Mouse (Mus musculus): ENCODE data around the gene Ccdc39. TPM values are rescaled to one million over a fixed set of nuclear protein-coding genes. Genes with fewer than 3 reads are reported as not detected.
A peak's percentile ranks its signal among the peaks of the same experiment; 100 is the strongest.

The Ccdc39 gene
- total RNA-seq, 2 experiments from 2014 or later = 0.37 to 0.53 TPM

DNA sequence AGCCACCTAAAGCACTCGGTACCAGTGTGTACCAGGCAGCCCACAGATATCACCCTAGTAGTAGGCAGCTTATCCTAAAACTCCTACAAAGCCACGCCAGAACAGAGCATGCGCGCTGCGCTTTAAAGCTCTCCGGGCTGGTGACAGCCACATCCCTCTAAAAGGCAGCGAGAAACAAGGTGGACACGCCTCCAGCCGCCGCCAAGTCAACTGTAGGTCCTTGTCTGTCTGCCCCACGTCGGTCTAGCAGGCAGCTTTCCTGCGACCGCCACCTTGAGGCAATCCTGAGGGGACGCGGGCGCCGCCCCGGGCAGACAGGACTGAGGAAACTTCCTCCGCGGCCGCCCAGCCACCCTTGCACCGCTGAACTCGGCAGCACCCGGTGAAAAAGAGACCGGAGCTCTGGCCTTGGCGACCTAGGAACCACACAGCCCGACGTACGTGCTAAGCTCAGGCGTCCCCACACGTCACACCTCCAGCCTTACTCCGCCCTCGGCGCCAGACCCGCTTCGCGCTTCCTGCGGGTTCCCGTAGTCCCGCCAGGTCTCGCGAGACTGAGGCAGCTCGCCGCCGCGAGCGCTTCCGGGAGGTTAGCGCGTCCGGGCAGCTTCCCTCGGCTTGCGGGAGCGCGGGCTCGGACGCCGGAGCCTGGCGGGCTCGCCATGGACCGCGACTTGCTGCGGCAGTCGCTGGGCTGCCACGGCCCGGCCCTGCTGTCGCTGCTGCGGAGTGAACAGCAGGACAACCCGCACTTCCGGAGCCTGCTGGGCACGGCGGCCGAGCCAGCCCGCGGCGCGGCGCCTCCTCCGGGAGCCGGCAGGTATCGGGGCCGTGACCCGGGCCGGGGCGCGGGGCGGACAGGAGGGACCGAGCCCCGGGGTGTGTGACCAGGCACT lies 44.2 kb downstream of the Ccdc39 start, which contains the start of gene Ttc14:
Ttc14 (plus strand) TSS at position 216 of the 896 bp plus-strand sequence.
- intact Hi-C loops (cut with DNase I) = no loop called here

DNA sequence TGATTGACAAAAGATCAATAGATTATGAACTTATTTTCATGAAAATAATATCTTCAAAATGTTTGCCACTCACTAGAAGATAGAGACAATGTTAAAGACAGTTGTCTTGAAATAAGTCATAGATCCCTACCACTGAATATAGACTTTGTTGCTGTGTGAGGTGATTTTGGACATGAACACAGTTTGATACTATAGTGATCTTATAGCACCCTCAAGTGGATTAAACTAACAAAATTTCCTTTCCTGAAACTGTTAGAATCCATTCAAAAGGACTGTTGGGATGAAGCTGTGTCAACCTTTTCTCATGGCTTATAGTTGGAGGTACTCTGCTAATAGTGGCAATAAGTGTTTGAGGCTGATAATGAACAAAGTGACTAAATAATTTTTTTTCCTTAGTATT lies 53.1 kb downstream of the Ccdc39 start:
- DNase-seq = no peak
- intact Hi-C loops (cut with DNase I) = loop anchor here (5.0 kb wide), 2 partner anchors 484 to 749 kb away; no protein-coding TSS in a partner anchor

More for the DNA sequence above, 44.2 kb downstream of the Ccdc39 start, which contains the start of gene Ttc14:
- peak; percentile 99 to 100 for DNase-seq

Other genes starting within 250 kb of the Ccdc39 start
- 10 to 100 TPM; 24.9 to 26.7 TPM for gene Ttc14, start 44.5 kb downstream of the Ccdc39 start, total RNA-seq (2021)
- gene Fxr1, start 175.6 kb upstream of the Ccdc39 start, total RNA-seq (2021) = 100 to 1,000 TPM; 158 to 160 TPM
- 100 to 1,000 TPM; 118 to 132 TPM for gene Dnajc19, start 237.0 kb upstream of the Ccdc39 start, total RNA-seq (2021)